Mouse (Mus musculus) heart, adult 2 months (tissue): ENCODE data around the gene Pola2.

ENCODE experiments used
- CTCF ChIP-seq: fragments of 200-600 bp; IDR thresholded peaks from 2 replicates; pipeline ENCODE4 v1.8.1; 2022; ENCODE audit warnings: antibody characterized with exemption, mild to moderate bottlenecking, moderate library complexity
- EP300 ChIP-seq: fragments of 200-500 bp; IDR thresholded peaks from 2 replicates; pipeline ENCODE4 v1.6.1; 2011; ENCODE audit warnings: low read depth, low read length, control low read depth; ENCODE audit not compliant: insufficient read depth
- POLR2A ChIP-seq: fragments of 200-500 bp; IDR thresholded peaks from 2 replicates; pipeline ENCODE4 v1.6.1; 2011; ENCODE audit warnings: mild to moderate bottlenecking, low read depth, low read length, control low read depth; ENCODE audit not compliant: insufficient read depth

DNA sequence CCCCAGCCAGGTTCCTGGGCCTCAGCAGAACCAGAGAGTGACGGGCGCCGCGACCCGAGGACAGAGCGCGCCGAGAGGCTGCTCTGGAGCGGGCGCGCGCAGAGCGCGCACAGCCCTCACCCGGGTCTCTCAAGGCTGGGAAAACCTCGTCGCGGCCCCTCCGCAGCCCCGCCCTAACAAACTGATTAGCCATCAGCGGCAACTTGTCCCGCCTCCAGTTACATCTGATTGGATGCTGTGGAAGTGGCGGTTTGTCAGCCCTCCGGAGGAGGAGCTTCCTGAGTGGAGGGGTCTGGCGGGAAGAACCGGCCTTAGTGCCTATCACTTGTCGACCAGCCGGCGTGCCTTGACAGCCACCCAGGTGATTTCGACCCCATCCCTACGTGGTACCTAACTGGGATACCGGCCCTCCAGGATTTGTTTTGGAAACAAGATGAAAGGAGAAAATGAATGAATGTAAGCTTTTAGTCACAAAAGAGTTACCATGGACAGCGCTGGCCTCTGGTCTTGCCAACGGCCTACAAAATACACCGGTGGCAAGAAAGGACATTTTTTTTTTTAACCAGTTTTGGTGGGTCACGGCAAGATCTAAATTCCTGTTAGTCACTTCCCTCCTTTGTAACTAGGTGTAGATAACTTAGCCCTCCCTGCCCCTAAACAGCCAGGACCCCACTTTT is 69.9 kb downstream of the Pola2 start, which contains the start of gene Tigd3:
- no peak for TF ChIP-seq CTCF
- TF ChIP-seq POLR2A = no peak
- no peak for TF ChIP-seq EP300
